Mouse (Mus musculus): ENCODE results near the gene Adgrg5. TPM values are rescaled to one million over a fixed set of nuclear protein-coding genes. Genes with fewer than 3 reads are reported as not detected.

Adgrg5 gene
- polyA plus RNA-seq, 1 experiment from 2014 or later = 0.05 TPM

- Histone ChIP-seq H3K27ac (peak overlapping the region; percentile 85), H3K4me1 (peaks cover 80% of the 10 kb centered on the region), H3K27me3 (no peaks in the 10 kb centered on the region), H3K4me2 (0 out of 2 replicates have a peak overlapping the region, but pooled peaks have one; percentile 6), H3K4me3 (replicated peaks) (no peak overlapping the region), H3K9ac (no peak overlapping the region), H3K9me3 (replicated peaks) (no peaks in the 10 kb centered on the region), H3K36me3 (peaks cover 51% of the 10 kb centered on the region)
- 12% methylated on average over 12 of the region's 12 CpGs for WGBS
- peak; percentile 46 for ATAC-seq (replicated peaks; ENCODE audit: low FRiP score)
Measured at GRCm38 (mm10) chr8:94903709-94904108, 19.8 kb upstream of the Adgrg5 start.

GRCm38 (mm10) chr8:94904450-94905175 lies 18.9 kb upstream of the Adgrg5 start:
- no peak overlapping the region for H3K4me2 ChIP-seq
- ATAC-seq (replicated peaks; ENCODE audit: low FRiP score) = peak; percentile 20; the same call in 1 of the 2 replicates

GRCm38 (mm10) chr8:94907591-94908300 lies 15.7 kb upstream of the Adgrg5 start:
- WGBS = 69% methylated on average over 18 of the region's 18 CpGs
- peaks cover 11% of the 10 kb centered on the region; the same call in 1 of the 2 replicates for H3K27me3 ChIP-seq
- peak overlapping the region; percentile 34; the same call in 1 of the 2 replicates for H3K27ac ChIP-seq
- ATAC-seq (replicated peaks; ENCODE audit: low FRiP score) = no peak
- H3K4me2 ChIP-seq = no peak overlapping the region
- no peak overlapping the region for H3K4me3 ChIP-seq (replicated peaks)
- H3K9ac ChIP-seq = no peak overlapping the region
- H3K4me1 ChIP-seq = peaks cover 61% of the 10 kb centered on the region
- peaks cover 78% of the 10 kb centered on the region for H3K36me3 ChIP-seq
- no peaks in the 10 kb centered on the region for H3K9me3 ChIP-seq (replicated peaks)

More at GRCm38 (mm10) chr8:94904450-94905175, 18.9 kb upstream of the Adgrg5 start:
- peaks cover 71% of the 10 kb centered on the region for H3K4me1 ChIP-seq
- WGBS = 67% methylated on average over 12 of the region's 12 CpGs
- H3K4me3 ChIP-seq (replicated peaks) = no peak overlapping the region
- no peaks in the 10 kb centered on the region for H3K27me3 ChIP-seq
- H3K9me3 ChIP-seq (replicated peaks) = no peaks in the 10 kb centered on the region
- peak overlapping the region; percentile 85 for H3K27ac ChIP-seq
- H3K9ac ChIP-seq = no peak overlapping the region
- peaks cover 58% of the 10 kb centered on the region for H3K36me3 ChIP-seq

GRCm38 (mm10) chr8:94908847-94909246 lies 14.6 kb upstream of the Adgrg5 start:
- H3K27me3 ChIP-seq = peaks cover 22% of the 10 kb centered on the region
- no peak overlapping the region for H3K9ac ChIP-seq
- peaks cover 76% of the 10 kb centered on the region for H3K36me3 ChIP-seq
- no peak overlapping the region for H3K27ac ChIP-seq
- H3K4me3 ChIP-seq (replicated peaks) = no peak overlapping the region
- peaks cover 62% of the 10 kb centered on the region for H3K4me1 ChIP-seq
- ATAC-seq (replicated peaks; ENCODE audit: low FRiP score) = no peak
- H3K9me3 ChIP-seq (replicated peaks) = no peaks in the 10 kb centered on the region
- no peak overlapping the region for H3K4me2 ChIP-seq
- 3% methylated on average over 4 of the region's 4 CpGs for WGBS

DNA sequence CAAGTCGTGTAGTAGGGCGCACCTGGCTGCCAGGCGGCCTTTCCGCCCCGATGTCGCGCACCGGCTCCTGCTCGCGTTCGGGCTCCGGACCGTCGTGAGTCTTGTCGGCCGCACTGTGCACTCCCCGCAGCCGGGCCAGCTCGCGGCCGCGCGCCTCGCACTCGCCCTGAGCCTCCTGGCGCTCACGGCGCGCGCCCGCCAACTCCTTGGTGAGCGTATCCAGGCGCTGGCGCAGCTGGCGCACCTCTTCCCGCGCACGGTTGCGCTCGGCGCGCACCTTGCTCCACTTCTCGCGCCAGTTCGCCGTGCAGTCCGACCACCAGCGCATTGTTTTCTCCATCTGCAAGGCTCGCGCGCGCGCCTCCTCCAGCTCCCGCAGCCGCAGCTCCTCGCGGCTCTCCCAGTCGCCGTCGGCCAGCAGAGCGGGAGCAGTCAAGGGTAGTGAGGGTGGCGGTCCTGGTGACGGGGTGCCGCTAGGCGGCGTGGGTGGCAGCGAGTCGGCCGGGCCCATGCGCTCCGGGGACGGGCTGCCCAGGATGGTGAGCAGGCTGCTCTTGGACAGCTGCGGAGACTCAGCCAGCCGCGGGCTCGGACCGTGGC lies 10.3 kb upstream of the Adgrg5 start:
- Histone ChIP-seq H3K9me3 (replicated peaks) (no peaks in the 10 kb centered on the region), H3K27me3 (peaks cover 27% of the 10 kb centered on the region), H3K4me1 (peaks cover 63% of the 10 kb centered on the region), H3K36me3 (peaks cover 41% of the 10 kb centered on the region), H3K4me2 (peak overlapping the region; percentile 72), H3K9ac (peak overlapping the region; percentile 9; the same call in 1 of the 2 replicates), H3K4me3 (replicated peaks) (peak overlapping the region; percentile 44), H3K27ac (no peak overlapping the region)
- WGBS = 12% methylated on average over 77 of the region's 77 CpGs
- peak; percentile 34 for ATAC-seq (replicated peaks; ENCODE audit: low FRiP score)

DNA sequence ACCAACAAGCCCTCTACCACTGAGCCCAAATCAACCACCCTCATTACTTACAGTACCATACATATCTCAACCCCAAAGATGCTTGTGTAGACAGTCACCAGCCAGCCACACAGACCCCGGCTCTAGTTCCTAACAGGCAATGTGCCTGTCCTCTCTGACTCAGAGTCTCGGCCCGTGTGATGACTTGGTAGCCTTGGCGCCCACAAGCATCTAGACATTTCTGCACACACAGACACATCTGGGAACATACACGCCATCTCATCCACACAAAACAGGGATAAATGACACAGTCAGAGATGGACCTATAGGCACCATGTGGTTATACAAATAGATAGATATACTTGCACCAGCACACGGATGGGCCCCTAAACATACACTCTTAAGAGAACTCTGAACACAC lies 9.2 kb upstream of the Adgrg5 start:
- WGBS = 84% methylated on average over 6 of the region's 6 CpGs
- ATAC-seq (replicated peaks; ENCODE audit: low FRiP score) = no peak
- Histone ChIP-seq H3K27ac (no peak overlapping the region), H3K9me3 (replicated peaks) (no peaks in the 10 kb centered on the region), H3K4me2 (0 out of 2 replicates have a peak overlapping the region, but pooled peaks have one; percentile 8), H3K36me3 (peaks cover 38% of the 10 kb centered on the region), H3K4me1 (peaks cover 58% of the 10 kb centered on the region), H3K27me3 (peaks cover 27% of the 10 kb centered on the region), H3K4me3 (replicated peaks) (no peak overlapping the region), H3K9ac (no peak overlapping the region)

- Histone ChIP-seq H3K4me2 (0 out of 2 replicates have a peak overlapping the region, but pooled peaks have one; percentile 8), H3K27me3 (peaks cover 27% of the 10 kb centered on the region), H3K9me3 (replicated peaks) (no peaks in the 10 kb centered on the region), H3K4me3 (replicated peaks) (no peak overlapping the region), H3K27ac (no peak overlapping the region), H3K9ac (no peak overlapping the region), H3K36me3 (peaks cover 33% of the 10 kb centered on the region), H3K4me1 (peaks cover 58% of the 10 kb centered on the region)
- no peak for ATAC-seq (replicated peaks; ENCODE audit: low FRiP score)
- 61% methylated on average over 3 of the region's 3 CpGs for WGBS
Measured at GRCm38 (mm10) chr8:94914701-94915101, 8.8 kb upstream of the Adgrg5 start.

DNA sequence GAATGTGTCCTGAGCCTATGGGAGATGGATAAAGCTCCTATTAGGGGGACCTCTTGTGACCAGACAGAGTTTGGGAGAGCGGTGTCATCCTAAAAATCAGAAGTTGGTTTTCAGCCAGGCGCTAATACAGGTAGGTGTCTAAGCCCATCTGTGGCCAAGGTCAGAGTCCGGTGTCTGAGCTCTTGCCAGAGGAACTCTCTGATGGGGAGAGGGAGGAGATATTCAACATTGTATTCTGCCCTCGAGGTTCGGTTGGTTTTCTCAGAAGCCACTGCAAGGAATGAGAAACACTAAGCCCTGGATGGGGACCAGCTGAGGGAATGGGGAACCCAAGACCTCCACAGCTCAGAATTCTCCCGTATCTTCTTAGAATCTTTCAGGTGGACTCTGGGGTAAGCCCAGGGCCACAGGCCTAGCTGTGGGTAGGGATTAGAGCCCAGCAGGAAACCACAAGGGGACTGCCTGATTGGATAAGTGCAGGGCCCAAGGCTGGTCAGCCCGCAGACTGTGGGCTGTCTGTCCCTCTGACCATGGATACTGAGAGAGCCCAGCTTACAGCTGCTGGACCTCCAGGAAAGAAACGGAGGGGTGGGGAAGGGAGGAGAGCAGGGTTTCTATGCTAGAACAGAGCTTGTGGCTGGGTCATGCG lies 7.1 kb upstream of the Adgrg5 start:
- peak overlapping the region; percentile 43; the same call in 1 of the 2 replicates for H3K27ac ChIP-seq
- ATAC-seq (replicated peaks; ENCODE audit: low FRiP score) = no peak
- H3K4me1 ChIP-seq = peaks cover 55% of the 10 kb centered on the region
- peak overlapping the region; percentile 70 for H3K4me3 ChIP-seq (replicated peaks)
- H3K27me3 ChIP-seq = peaks cover 27% of the 10 kb centered on the region
- peak overlapping the region; percentile 89 for H3K4me2 ChIP-seq
- peaks cover 17% of the 10 kb centered on the region for H3K36me3 ChIP-seq
- 49% methylated on average over 9 of the region's 9 CpGs for WGBS
- no peaks in the 10 kb centered on the region for H3K9me3 ChIP-seq (replicated peaks)
- peak overlapping the region; percentile 50; the same call in 1 of the 2 replicates for H3K9ac ChIP-seq

DNA sequence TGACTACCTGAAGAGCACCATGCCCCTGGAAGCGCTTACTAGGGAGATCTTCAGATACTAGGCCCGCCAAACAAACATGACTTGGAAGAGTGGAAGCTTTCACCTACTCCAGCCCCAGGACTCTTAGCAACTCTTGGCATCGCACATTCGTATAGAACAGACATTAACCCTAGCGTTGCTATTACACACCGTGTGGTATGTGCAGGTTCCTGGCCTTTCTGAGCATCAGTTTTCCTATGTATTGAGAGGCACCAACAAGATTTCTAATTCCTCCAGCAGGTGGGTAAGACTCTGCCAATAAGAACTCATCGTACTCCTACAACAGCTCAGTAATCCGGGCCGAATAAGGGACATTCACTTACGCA lies 6.6 kb upstream of the Adgrg5 start:
- ATAC-seq (replicated peaks; ENCODE audit: low FRiP score) = peak; percentile 24; the same call in 1 of the 2 replicates
- Histone ChIP-seq H3K4me1 (peaks cover 50% of the 10 kb centered on the region), H3K4me3 (replicated peaks) (peak overlapping the region; percentile 70), H3K9ac (peak overlapping the region; percentile 50), H3K4me2 (peak overlapping the region; percentile 89), H3K9me3 (replicated peaks) (no peaks in the 10 kb centered on the region), H3K27ac (peak overlapping the region; percentile 43; the same call in 1 of the 2 replicates), H3K27me3 (peaks cover 25% of the 10 kb centered on the region), H3K36me3 (peaks cover 12% of the 10 kb centered on the region)
- WGBS = 6% methylated on average over 10 of the region's 10 CpGs

DNA sequence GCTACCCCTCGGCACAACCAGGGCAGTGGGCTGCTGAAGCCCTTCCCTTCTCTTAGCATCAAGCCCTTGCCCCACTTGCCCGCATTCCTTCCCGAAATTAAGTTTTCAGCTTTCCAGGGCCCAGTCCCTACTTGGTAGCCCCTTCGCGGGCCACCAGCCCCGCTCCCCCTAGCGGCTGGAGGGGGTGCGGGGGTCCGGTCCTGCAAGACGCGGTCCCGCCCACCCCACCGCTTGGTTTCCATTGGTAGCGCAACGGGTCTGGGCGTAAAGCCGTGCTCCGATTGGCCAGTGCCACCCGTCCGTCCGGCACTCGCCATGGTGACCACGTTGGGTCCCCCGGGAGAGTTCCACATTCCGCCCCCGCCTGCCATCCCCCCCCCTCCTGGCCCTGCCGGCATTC lies 6.1 kb upstream of the Adgrg5 start:
- peaks cover 21% of the 10 kb centered on the region for H3K27me3 ChIP-seq
- WGBS = 0% methylated on average over 27 of the region's 27 CpGs
- no peaks in the 10 kb centered on the region for H3K9me3 ChIP-seq (replicated peaks)
- H3K4me2 ChIP-seq = peak overlapping the region; percentile 89
- H3K9ac ChIP-seq = peak overlapping the region; percentile 70
- peak overlapping the region; percentile 81 for H3K27ac ChIP-seq
- ATAC-seq (replicated peaks; ENCODE audit: low FRiP score) = peak; percentile 96
- H3K4me1 ChIP-seq = peaks cover 49% of the 10 kb centered on the region
- peak overlapping the region; percentile 70 for H3K4me3 ChIP-seq (replicated peaks)
- peaks cover 8% of the 10 kb centered on the region; the same call in 1 of the 2 replicates for H3K36me3 ChIP-seq

GRCm38 (mm10) chr8:94917851-94918495 lies 5.5 kb upstream of the Adgrg5 start, which contains the start of gene Ccdc102a:
Ccdc102a (minus strand) TSS chr8:94918098.
- Histone ChIP-seq H3K4me2 (peak within 1 kb of the TSS; percentile 89), H3K9ac (peak within 1 kb of the TSS; percentile 70), H3K27ac (peak within 1 kb of the TSS; percentile 81), H3K4me1 (peaks cover 51% of the 10 kb centered on the region), H3K36me3 (0 out of 2 replicates have a peak, but pooled peaks cover 2% of the 10 kb centered on the region), H3K27me3 (peaks cover 14% of the 10 kb centered on the region), H3K9me3 (replicated peaks) (no peaks in the 10 kb centered on the region), H3K4me3 (replicated peaks) (peak within 1 kb of the TSS; percentile 70)
- WGBS = 1% methylated on average over 51 of the region's 51 CpGs
- peak; percentile 68 for ATAC-seq (replicated peaks; ENCODE audit: low FRiP score)
